Mouse (Mus musculus) urinary bladder, postnatal 10 days (tissue): ENCODE results near the gene Galnt10.

ENCODE experiments used
- DNase-seq: peaks from one replicate; pipeline ENCODE4 v3.0.0; 2022; ENCODE audit warnings: low spot score

The Galnt10 gene

DNA sequence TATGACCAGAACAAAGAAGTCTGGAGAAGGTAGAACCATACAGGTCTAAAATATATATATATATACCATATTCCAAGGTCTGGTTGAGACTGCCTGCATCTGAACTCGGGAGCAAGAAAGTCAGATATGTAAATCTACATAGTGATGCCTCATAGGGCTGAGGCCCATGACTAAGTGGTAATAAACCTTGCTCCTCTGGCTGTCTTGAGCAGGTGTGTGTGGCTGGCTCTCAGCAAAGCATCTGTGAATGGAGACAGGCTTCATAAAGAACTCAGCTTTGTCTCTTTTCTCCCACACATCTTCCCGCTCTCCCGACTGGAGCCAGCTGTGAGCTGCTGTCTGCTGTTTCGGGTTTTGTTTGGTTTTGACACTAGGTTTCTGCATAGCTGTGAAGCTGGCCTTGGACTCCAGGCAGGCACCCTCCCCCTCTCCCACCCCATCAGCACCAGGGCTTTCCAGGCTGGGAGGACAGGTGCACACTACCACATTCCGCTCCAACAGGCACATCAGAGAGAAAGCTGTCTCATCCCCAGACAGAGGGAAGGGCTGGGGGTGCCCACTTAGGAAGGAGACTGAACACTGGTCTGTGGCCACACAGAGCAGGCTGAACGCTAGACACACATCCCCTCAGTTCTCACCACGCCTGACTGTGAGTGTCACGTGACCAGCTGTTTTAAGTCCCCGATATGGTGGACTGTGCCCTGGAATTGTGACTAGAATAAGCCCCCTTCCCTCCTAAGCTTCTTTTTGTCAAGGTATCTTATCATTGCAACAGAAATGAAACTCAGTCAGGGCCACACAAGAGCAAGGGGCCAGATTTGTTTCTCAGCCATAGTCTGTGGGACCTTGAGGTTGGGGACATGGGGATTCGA lies 87.4 kb downstream of the Galnt10 start:
- DNase-seq, result no peak

- no peak for DNase-seq
These were observed 102.2 kb downstream of the Galnt10 start for GRCm38 (mm10) chr11:57747294-57748080.

GRCm38 (mm10) chr11:57753538-57754203 lies 108.4 kb downstream of the Galnt10 start:
- DNase-seq, result no peak

- no peak for DNase-seq
These were observed 113.4 kb downstream of the Galnt10 start for GRCm38 (mm10) chr11:57758621-57759020.

- no peak for DNase-seq
These were observed 115.3 kb downstream of the Galnt10 start for GRCm38 (mm10) chr11:57760509-57761058.

GRCm38 (mm10) chr11:57761347-57761746 lies 116.1 kb downstream of the Galnt10 start:
- no peak for DNase-seq

DNA sequence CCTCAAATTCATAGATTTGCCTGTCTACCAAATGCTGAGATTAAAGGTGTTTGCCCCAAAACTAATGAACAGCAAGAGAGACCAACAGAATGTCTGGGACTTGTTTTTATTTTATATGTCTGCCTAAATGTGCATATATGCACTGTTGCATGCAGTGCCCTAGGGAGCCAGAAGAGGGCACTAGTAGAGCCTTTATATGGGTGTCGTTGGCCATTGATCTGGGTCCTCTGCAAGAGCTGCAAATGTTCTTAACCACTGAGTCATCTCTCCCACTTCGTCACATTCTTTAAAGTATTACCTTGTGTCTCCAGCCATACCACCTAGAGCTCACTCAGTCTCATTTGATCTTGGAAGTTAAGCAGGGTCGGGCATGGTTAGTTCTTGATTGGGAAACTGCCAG lies 118.9 kb downstream of the Galnt10 start:
- DNase-seq, result no peak

DNA sequence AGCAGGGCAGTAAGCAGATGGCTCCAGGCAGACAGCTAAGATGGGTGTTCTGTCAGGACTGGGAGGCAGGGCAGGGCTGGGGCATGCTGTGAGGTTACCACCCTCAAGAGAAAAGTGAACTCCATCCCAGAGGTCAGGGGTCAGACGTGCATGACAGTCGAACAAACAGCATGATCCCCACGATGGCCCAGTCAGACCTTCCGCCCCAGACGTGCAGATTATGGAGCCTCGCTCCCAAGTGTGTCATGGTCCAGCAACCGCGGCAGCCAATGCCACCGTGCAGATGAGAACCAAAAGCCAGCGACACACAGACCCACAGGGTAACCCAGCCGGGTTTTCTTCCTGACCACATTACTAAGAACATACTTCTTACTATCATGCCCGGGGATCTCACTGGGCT lies 121.4 kb downstream of the Galnt10 start:
- no peak for DNase-seq

- DNase-seq, result no peak
These were observed 121.9 kb downstream of the Galnt10 start for GRCm38 (mm10) chr11:57767171-57767570.

DNA sequence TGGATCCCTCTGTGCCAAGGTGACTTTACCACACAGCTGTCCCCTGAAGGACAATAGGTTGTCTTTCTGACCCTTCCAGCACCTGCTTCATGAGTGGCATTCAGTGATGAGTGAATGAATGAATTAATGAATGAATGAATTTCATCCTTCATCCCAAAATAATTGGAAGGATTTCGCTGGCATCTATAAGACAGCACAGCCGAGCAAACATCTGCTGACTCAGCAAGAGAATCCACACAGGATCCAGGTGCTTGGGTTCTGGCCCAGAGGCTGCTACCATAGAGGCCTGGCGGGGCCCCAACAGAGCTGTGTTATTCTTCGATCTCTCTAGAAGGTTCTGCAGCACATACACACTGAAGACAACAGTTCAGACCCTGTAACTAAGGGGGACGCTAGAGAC lies 125.5 kb downstream of the Galnt10 start:
- no peak for DNase-seq

- no peak for DNase-seq
These were observed 126.4 kb downstream of the Galnt10 start for GRCm38 (mm10) chr11:57771676-57772075.

- DNase-seq, result no peak
These were observed 128.2 kb downstream of the Galnt10 start for GRCm38 (mm10) chr11:57773479-57773878.

DNA sequence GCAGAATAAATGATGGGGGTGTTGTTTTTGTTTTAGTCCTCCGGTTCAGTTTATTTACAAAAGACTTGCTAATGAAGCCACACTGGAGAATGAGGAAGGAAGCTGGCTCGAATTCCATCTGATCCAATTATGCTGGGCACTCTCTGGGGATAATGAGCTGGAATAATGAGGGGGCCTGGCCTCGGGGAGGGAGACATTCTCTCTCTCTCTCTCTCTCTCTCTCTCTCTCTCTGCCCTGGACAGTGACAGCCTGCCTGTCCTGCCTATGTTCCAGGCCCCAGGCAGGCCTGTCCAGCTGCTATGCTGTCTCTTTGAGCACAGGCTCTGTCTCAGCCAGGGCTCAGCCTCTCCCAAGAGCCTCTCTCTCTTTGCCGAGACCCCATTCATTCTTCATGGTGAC lies 128.7 kb downstream of the Galnt10 start:
- no peak for DNase-seq

DNA sequence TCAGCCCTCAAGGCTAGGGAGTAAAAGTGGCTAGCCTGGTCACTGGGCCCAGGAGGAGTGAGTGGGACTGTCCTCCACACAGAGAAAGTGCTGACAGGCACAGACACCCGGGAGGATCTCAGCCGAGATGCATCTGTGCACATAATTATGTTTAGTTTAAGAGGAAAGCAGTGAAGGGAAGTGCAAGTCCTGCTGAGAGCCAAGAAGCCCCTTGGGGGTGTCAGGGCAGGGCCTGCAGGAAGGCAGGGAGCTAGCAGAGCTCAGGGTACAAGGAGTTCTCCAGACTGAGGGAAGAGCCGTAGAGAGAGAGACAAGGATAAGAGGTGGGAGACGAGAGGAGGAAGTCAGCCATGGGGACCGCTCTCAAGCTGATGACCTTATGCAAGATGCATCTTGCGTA lies 130.6 kb downstream of the Galnt10 start:
- DNase-seq, result no peak

GRCm38 (mm10) chr11:57776546-57776945 lies 131.3 kb downstream of the Galnt10 start:
- DNase-seq, result no peak

DNA sequence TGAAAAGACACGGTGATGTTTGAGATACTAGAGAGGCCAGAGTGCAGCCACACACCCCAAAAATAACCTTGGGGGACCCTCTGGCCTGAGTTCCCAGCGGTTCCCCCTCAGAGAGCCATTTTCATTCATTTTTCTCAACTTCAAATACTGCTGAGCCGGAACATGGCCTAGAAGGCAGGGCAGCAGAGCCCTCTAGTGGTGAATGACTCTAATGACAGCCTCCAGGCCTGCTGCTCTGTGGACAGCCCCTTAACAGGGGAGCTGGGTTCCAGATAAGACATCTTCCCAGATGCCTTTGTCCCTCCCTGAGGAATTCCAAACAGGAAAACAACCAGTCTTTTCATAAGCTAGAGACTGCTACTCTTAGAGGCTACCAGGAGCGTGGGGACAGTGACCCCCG lies 133.1 kb downstream of the Galnt10 start:
- DNase-seq, result no peak

DNA sequence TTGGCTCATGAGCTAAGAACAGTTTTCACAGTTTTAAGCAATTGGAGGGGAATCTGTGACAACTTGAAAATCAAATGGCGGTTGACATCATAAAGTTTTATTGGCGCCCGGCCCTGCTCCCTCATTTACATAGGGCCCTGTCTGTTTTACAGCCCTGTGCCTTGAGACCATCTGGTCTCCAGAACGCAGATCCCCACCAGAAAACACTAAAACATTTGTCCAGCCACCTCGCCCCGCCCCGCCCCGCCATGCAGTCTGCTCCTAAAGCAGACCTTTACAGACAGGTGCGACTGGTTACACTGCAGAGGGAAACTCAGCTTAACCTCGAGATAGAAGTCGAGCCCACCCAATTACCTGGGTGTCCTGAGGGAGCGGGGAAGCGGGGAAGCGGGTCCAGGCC lies 134.6 kb downstream of the Galnt10 start:
- no peak for DNase-seq

- DNase-seq, result no peak
These were observed 141.6 kb downstream of the Galnt10 start for GRCm38 (mm10) chr11:57786616-57787418.

DNA sequence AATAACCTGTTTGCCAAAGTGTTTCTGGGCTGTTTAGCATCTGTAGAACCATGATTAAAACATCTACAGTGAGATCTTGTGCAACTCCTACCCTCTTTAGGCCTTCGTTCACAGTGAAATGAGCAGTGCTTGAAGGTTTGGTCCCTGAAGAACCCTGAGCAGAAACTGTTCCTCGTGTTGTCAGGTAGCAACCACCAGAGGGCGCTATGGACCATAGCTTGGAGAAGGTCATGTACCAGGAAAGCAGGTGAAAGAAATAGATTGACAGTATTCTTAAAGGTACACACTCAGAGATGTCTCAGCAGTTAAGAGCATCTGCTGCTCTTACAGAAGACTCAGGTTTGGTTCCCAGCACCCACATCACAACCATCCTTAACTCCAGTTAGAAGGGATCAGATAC lies 142.7 kb downstream of the Galnt10 start:
- DNase-seq, result no peak

DNA sequence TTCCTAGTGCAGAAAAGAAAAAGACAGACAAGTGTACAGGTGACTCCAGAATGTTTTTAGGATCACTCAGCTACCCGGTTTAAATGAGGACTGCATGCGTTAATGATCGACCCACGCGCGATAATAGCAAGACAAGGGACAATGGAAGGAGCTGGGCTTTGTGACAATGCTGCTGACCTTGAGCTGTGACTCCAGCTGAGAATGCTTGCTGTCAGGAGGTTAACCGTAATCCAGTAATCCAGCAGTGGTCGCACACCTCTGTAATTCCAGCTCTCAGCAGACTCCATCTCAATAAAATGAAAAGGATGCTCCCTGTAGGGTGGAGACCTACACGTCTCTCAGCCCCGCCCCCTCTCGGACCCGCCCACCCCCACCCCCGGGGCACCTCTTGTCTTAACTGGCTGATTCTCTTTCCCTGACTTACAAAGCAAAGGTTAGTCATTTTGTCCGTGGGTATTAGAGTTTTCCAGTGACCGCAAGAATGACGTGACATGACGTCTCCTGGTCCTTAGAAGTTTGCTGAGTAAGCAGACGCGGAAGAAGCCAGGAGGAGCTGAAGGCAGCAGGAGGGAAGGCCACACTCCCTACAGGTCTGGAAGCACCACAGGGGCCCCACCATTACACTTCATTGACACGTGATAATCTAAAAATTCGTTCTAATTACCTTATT lies 145.8 kb downstream of the Galnt10 start:
- DNase-seq, result no peak

- DNase-seq, result no peak
These were observed 149.8 kb downstream of the Galnt10 start for GRCm38 (mm10) chr11:57795086-57795485.
